Mouse (Mus musculus): Measurements from ENCODE around the gene Kcnk13.
A peak's percentile ranks its signal among the peaks of the same experiment; 100 is the strongest.

Kcnk13 gene

GRCm38 (mm10) chr12:99958068-99959060 lies 5.9 kb upstream of the Kcnk13 start:
- peaks cover 12% of the 10 kb centered on the region for H3K36me3 ChIP-seq (ENCODE audit: insufficient read depth, low read length)
- no peak for TF ChIP-seq NANOG (IDR thresholded peaks at IDR 0.05; ENCODE audit: borderline replicate concordance, low read length)
- no peak for TF ChIP-seq CTCF (conservative IDR thresholded peaks at IDR 0.05; ENCODE audit: low read length)
- no peak for TF ChIP-seq POU5F1 (IDR thresholded peaks at IDR 0.05; ENCODE audit: borderline replicate concordance, low read length)
- no peaks in the 10 kb centered on the region; the same call in 1 of the 2 replicates for H3K4me1 ChIP-seq (replicated peaks; ENCODE audit: low read depth, low read length)

GRCm38 (mm10) chr12:99959291-99959690 lies 5.0 kb upstream of the Kcnk13 start:
- Histone ChIP-seq H3K27me3 (ENCODE audit: insufficient read depth, low read length) (peaks cover 33% of the 10 kb centered on the region), H3K9me3 (ENCODE audit: low read length) (no peaks in the 10 kb centered on the region), H3K36me3 (ENCODE audit: insufficient read depth, low read length) (peaks cover 12% of the 10 kb centered on the region), H3K4me1 (replicated peaks; ENCODE audit: low read depth, low read length) (peaks cover 4% of the 10 kb centered on the region), H3K4me3 (replicated peaks; ENCODE audit: low read length) (no peak overlapping the region)
- no peak for TF ChIP-seq NANOG (IDR thresholded peaks at IDR 0.05; ENCODE audit: borderline replicate concordance, low read length)
- no peak for TF ChIP-seq CTCF (conservative IDR thresholded peaks at IDR 0.05; ENCODE audit: low read length)
- no peak for TF ChIP-seq POU5F1 (IDR thresholded peaks at IDR 0.05; ENCODE audit: borderline replicate concordance, low read length)

More at GRCm38 (mm10) chr12:99958068-99959060, 5.9 kb upstream of the Kcnk13 start:
- no peaks in the 10 kb centered on the region for H3K9me3 ChIP-seq (ENCODE audit: low read length)
- H3K4me3 ChIP-seq (replicated peaks; ENCODE audit: low read length) = no peak overlapping the region
- H3K27me3 ChIP-seq (ENCODE audit: insufficient read depth, low read length) = peaks cover 24% of the 10 kb centered on the region

DNA sequence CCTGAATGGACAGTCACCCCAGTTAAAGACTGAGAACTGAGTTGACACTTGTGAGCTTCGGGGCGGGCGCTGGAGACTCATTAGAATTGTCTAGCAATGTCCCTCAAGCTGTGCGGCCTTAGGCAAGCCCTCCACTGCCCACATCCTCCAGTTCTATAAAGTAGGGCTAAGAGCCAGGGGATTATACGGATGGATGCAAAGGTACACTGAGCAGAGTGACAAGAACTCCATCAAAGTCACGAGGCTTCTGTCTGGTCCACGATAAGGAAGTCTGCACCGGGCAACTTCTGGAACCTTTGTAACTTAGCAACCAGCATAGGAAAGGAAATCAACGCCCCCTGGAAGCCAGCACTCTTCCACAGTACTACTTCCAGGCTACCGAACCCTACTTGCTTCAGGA lies 4.4 kb upstream of the Kcnk13 start:
- no peak overlapping the region for H3K4me3 ChIP-seq (replicated peaks; ENCODE audit: low read length)
- H3K36me3 ChIP-seq (ENCODE audit: insufficient read depth, low read length) = peaks cover 12% of the 10 kb centered on the region
- H3K9me3 ChIP-seq (ENCODE audit: low read length) = no peaks in the 10 kb centered on the region
- no peak for TF ChIP-seq POU5F1 (IDR thresholded peaks at IDR 0.05; ENCODE audit: borderline replicate concordance, low read length)
- no peak for TF ChIP-seq CTCF (conservative IDR thresholded peaks at IDR 0.05; ENCODE audit: low read length)
- no peak for TF ChIP-seq NANOG (IDR thresholded peaks at IDR 0.05; ENCODE audit: borderline replicate concordance, low read length)
- peaks cover 10% of the 10 kb centered on the region for H3K4me1 ChIP-seq (replicated peaks; ENCODE audit: low read depth, low read length)
- peaks cover 40% of the 10 kb centered on the region for H3K27me3 ChIP-seq (ENCODE audit: insufficient read depth, low read length)

DNA sequence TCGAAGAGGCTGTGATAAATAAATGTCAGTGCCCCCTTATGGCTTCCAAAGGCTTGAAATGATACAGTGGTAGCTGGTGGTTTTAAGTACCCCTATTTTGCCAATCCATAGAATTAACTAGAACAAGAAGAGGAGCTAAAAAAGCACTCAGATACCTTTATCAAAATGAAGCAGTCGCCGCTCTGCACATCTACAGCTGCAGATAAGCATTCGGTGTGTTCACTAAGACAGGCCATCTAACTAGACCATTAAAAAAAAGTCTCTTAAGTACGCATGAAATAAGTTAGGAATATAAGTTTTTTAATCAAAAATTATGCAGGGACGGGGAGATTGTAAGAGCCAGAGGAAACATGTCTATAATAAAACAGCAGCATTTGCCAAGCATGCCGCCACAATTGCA lies 3.6 kb upstream of the Kcnk13 start:
- Histone ChIP-seq H3K36me3 (ENCODE audit: insufficient read depth, low read length) (peaks cover 6% of the 10 kb centered on the region), H3K27me3 (ENCODE audit: insufficient read depth, low read length) (peaks cover 47% of the 10 kb centered on the region), H3K4me3 (replicated peaks; ENCODE audit: low read length) (no peak overlapping the region), H3K4me1 (replicated peaks; ENCODE audit: low read depth, low read length) (peaks cover 17% of the 10 kb centered on the region), H3K9me3 (ENCODE audit: low read length) (no peaks in the 10 kb centered on the region)
- TF ChIP-seq CTCF (conservative IDR thresholded peaks at IDR 0.05; ENCODE audit: low read length) (no peak), NANOG (IDR thresholded peaks at IDR 0.05; ENCODE audit: borderline replicate concordance, low read length) (no peak), POU5F1 (IDR thresholded peaks at IDR 0.05; ENCODE audit: borderline replicate concordance, low read length) (no peak)

GRCm38 (mm10) chr12:99965203-99966115 lies 1.2 kb downstream of the Kcnk13 start:
- Histone ChIP-seq H3K4me1 (replicated peaks; ENCODE audit: low read depth, low read length) (peaks cover 36% of the 10 kb centered on the region), H3K27me3 (ENCODE audit: insufficient read depth, low read length) (peaks cover 82% of the 10 kb centered on the region), H3K4me3 (replicated peaks; ENCODE audit: low read length) (peak overlapping the region; percentile 76), H3K36me3 (ENCODE audit: insufficient read depth, low read length) (no peaks in the 10 kb centered on the region), H3K9me3 (ENCODE audit: low read length) (no peaks in the 10 kb centered on the region)
- TF ChIP-seq CTCF (conservative IDR thresholded peaks at IDR 0.05; ENCODE audit: low read length) (no peak), POU5F1 (IDR thresholded peaks at IDR 0.05; ENCODE audit: borderline replicate concordance, low read length) (no peak), NANOG (IDR thresholded peaks at IDR 0.05; ENCODE audit: borderline replicate concordance, low read length) (no peak)

DNA sequence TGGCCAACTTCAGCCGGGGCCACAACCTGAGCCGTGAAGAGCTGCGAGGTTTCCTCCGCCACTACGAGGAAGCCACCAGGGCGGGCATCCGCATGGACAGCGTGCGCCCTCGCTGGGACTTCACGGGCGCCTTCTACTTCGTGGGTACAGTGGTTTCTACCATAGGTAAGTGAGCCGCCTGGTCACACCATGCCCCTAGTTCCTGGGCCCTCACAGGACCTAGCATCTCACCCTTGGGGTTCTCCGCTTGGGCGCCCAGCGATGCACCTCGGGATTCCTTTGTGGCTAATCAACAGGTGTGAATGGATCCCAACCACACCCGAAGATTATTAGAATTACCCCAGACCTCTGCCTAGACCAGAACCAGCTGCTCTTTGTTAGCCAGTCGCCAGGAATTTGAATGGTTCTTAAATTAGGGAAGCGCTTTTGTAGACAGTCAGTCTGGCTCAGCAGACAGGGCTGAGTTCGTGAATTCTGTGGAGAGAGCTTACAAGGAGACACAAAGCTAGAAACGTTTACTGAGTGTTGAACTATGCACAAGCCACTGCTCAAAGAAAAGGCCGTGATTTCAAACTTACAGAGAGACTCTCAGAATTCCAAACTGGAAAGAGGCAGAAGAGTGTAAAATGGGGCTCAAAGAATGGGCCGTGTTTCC lies 1.9 kb downstream of the Kcnk13 start:
- Histone ChIP-seq H3K4me3 (replicated peaks; ENCODE audit: low read length) (peak overlapping the region; percentile 76), H3K9me3 (ENCODE audit: low read length) (no peaks in the 10 kb centered on the region), H3K4me1 (replicated peaks; ENCODE audit: low read depth, low read length) (peaks cover 36% of the 10 kb centered on the region), H3K36me3 (ENCODE audit: insufficient read depth, low read length) (no peaks in the 10 kb centered on the region), H3K27me3 (ENCODE audit: insufficient read depth, low read length) (peaks cover 84% of the 10 kb centered on the region)
- TF ChIP-seq NANOG (IDR thresholded peaks at IDR 0.05; ENCODE audit: borderline replicate concordance, low read length) (no peak), CTCF (conservative IDR thresholded peaks at IDR 0.05; ENCODE audit: low read length) (no peak), POU5F1 (IDR thresholded peaks at IDR 0.05; ENCODE audit: borderline replicate concordance, low read length) (no peak)

DNA sequence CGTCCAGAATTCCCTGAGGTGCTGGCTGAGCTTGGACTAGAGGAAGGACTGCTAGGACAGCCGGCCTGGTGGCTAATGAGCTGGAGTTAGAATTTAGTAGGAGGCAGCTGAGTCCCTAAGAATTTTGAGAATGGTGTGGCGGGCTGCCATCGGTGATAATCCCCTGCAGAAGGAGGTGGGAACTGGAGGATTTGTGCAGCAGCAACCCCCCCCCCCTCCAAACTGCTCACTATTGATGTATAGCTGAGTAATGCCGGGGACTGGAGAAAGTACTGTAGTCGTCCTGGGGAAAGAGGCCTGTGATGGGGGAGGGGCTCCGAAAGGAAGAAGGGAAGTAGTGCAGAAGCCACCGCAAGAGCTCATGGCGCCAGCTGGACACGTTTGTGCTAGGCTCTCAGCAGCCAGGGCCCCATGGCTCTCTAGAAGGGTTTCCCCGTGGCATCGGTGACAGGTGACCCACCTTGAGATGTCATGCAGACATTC lies 2.6 kb downstream of the Kcnk13 start:
- no peaks in the 10 kb centered on the region for H3K9me3 ChIP-seq (ENCODE audit: low read length)
- H3K4me1 ChIP-seq (replicated peaks; ENCODE audit: low read depth, low read length) = peaks cover 36% of the 10 kb centered on the region
- H3K27me3 ChIP-seq (ENCODE audit: insufficient read depth, low read length) = peaks cover 85% of the 10 kb centered on the region
- H3K4me3 ChIP-seq (replicated peaks; ENCODE audit: low read length) = peak overlapping the region; percentile 76; the same call in 1 of the 2 replicates
- no peaks in the 10 kb centered on the region for H3K36me3 ChIP-seq (ENCODE audit: insufficient read depth, low read length)
- TF ChIP-seq POU5F1 (IDR thresholded peaks at IDR 0.05; ENCODE audit: borderline replicate concordance, low read length) (no peak), CTCF (conservative IDR thresholded peaks at IDR 0.05; ENCODE audit: low read length) (no peak), NANOG (IDR thresholded peaks at IDR 0.05; ENCODE audit: borderline replicate concordance, low read length) (no peak)

Data from E14TG2a.4 (cell line).